Mouse (Mus musculus) kidney, adult 8-10 months (tissue): Measurements from ENCODE around the gene Gm13271.
"Not testable (repeated sequence)": the region's sequence is repeated elsewhere in the genome, so short reads cannot be mapped to it uniquely, and the experiment has no call there.

Experiments used
- DNase-seq, 2 experiments: peaks; one replicate each; pipeline ENCODE4 v3.0.0; 2022

Gene Gm13271

GRCm38 (mm10) chr4:88754818-88755340 lies at the start of gene Gm13271:
Gene Gm13271 (plus strand): TSS chr4:88754868.
- peak; percentile 67 to 71 for DNase-seq

- no peak for DNase-seq
These were observed 48.7 kb upstream of the Gm13271 start for GRCm38 (mm10) chr4:88705924-88706323.

GRCm38 (mm10) chr4:88707128-88707826 lies 47.4 kb upstream of the Gm13271 start:
- DNase-seq, result no peak

GRCm38 (mm10) chr4:88714281-88714680 lies 40.4 kb upstream of the Gm13271 start:
- DNase-seq, result no peak

- no peak for DNase-seq
These were observed 39.6 kb upstream of the Gm13271 start for GRCm38 (mm10) chr4:88715059-88715458.

GRCm38 (mm10) chr4:88718715-88719114 lies 36.0 kb upstream of the Gm13271 start:
- DNase-seq, result no peak

GRCm38 (mm10) chr4:88721791-88722721 lies 32.6 kb upstream of the Gm13271 start, which contains the start of the genes Gm26566 and Klhl9:
Gene Gm26566 (plus strand): TSS chr4:88721805.
Gene Klhl9 (minus strand): TSS chr4:88722465.
- DNase-seq, result peak; percentile 88 to 91

- DNase-seq, result peak; percentile 20 to 27
These were observed 31.1 kb upstream of the Gm13271 start for GRCm38 (mm10) chr4:88723497-88724090.

- no peak for DNase-seq
These were observed 27.9 kb upstream of the Gm13271 start for GRCm38 (mm10) chr4:88726727-88727126.

GRCm38 (mm10) chr4:88727324-88727723 lies 27.3 kb upstream of the Gm13271 start:
- DNase-seq, result peak; percentile 34 to 42

- DNase-seq, result peak; percentile 44 to 81
These were observed 16.2 kb upstream of the Gm13271 start for GRCm38 (mm10) chr4:88738480-88738879.

- no peak for DNase-seq
These were observed 15.6 kb upstream of the Gm13271 start for GRCm38 (mm10) chr4:88739036-88739435.

- no peak for DNase-seq
These were observed 13.2 kb upstream of the Gm13271 start for GRCm38 (mm10) chr4:88741426-88741825.

GRCm38 (mm10) chr4:88742771-88743371 lies 11.8 kb upstream of the Gm13271 start:
- DNase-seq, result no peak

- DNase-seq, result no peak
These were observed 10.5 kb upstream of the Gm13271 start for GRCm38 (mm10) chr4:88744207-88744606.

GRCm38 (mm10) chr4:88749926-88750325 lies 4.7 kb upstream of the Gm13271 start:
- no peak for DNase-seq

GRCm38 (mm10) chr4:88756581-88757513 lies 2.2 kb downstream of the Gm13271 start:
- DNase-seq, result peak in 1 of 2 experiments; percentile 12

GRCm38 (mm10) chr4:88757628-88758031 lies 3.0 kb downstream of the Gm13271 start:
- DNase-seq, result peak; percentile 90 to 93

GRCm38 (mm10) chr4:88758751-88759150 lies 4.1 kb downstream of the Gm13271 start:
- DNase-seq, result not testable (repeated sequence)

GRCm38 (mm10) chr4:88759610-88760268 lies 5.1 kb downstream of the Gm13271 start, which contains the start of gene Gm13283:
Gene Gm13283 (plus strand): TSS chr4:88760119.
- peak; percentile 33 to 42 for DNase-seq

- DNase-seq, result peak; percentile 85
These were observed 5.8 kb downstream of the Gm13271 start for GRCm38 (mm10) chr4:88760431-88760830.
